Mouse (Mus musculus) urinary bladder, postnatal 14 days (tissue): ENCODE measurements around the gene Ttf2.

ENCODE experiments used
- DNase-seq: peaks from one replicate; pipeline ENCODE4 v3.0.0; 2021; ENCODE audit warnings: low spot score

Ttf2 gene

DNA sequence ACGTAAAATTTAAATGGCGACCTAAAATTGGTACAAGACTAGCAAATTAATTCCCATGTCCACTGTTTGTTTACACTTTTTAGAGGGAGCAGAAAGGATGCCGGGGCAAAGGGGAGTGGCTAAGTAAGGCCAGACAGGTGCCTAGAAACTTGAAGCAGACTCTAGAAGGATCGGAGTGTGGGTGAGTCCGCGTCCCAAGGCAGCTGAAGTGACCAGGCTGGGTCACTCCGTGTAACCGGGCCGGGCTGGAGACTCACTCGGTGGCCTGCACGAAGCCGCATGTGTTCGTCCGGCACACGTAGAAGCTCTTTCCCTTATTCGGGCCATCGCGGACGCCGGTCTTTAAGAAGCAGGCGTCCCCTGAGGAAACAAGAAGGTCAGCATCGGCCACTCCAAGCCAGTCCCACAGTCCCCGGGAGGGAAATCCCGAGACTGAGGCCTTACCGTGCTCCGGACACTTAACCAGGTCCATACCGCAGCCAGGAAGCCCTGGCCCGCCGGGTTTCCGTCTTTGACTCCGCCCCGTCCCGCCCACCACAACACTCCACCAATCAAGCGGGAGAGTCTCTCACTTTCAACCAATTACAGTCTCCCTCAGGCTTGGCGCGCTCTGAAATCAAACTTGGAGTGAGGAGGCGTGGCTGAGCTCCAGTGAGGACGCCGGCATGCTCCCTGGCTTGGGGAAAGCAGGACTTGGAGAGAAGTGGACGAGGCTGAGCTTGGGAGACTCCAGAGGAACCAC is at the start of gene Ttf2:
Ttf2 (minus strand) TSS at position 488 of the 742 bp plus-strand sequence.
- peak; percentile 93 for DNase-seq

DNA sequence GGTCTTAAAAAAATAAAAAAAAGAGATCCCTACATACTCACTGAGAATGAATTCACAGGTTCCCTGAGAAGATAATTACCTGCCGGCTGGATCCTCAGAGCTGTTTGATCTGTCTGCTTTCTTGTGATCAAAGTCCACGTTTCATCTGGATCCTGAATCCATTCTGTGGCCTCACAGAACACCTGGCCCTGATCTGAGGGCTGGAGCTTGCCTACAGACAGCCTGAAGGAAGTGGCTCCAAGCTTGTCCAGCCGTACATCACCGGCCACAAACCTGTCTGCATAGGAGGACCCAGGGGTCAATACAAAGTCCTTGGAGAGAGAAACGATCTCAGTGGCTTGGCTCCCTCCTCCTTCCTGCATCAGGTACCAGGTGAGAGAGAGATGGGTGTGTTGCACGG is 49.0 kb upstream of the Ttf2 start:
- DNase-seq, result no peak

DNA sequence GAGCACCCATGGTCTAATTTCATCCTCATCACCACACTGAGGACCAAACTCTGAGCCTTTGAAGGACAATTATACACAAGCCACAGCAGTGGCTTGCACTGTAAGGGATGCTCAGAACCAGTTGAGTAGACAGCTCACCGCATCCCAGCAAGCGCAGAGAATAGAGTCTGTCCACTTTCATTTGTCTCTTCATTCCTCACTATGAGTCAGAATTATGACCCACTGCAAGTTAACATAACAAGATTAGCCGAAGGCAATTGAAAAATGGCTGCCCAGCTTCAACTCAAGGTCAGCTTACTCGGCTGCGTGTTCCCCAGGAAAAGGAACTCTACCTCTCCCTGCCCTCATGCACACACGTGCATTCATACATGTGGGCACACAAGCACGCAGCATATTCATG is 46.6 kb upstream of the Ttf2 start:
- DNase-seq, result no peak

GRCm38 (mm10) chr3:101015254-101015653 is 45.8 kb upstream of the Ttf2 start:
- no peak for DNase-seq

DNA sequence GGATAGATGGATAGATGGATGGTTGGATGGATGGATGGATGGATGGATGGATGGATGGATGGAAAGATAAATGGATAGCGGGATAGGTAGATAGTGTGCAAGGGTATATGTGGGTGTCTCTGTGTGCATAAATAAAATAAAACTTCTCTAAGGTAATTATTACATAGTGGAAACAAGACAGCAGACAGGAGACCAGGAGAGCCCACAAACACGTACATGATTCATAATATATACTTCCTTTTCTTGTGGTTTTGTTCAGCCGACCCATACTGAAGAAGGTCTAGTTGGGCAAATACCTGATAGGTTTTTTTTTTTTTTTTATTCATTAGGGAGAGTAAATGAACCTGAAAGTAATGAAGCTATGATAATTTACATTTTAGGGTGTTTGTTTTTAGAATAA is 44.1 kb upstream of the Ttf2 start:
- no peak for DNase-seq

GRCm38 (mm10) chr3:101013005-101013404 is 43.5 kb upstream of the Ttf2 start:
- DNase-seq, result no peak

- no peak for DNase-seq
Measured at GRCm38 (mm10) chr3:101012597-101012996, 43.1 kb upstream of the Ttf2 start.

DNA sequence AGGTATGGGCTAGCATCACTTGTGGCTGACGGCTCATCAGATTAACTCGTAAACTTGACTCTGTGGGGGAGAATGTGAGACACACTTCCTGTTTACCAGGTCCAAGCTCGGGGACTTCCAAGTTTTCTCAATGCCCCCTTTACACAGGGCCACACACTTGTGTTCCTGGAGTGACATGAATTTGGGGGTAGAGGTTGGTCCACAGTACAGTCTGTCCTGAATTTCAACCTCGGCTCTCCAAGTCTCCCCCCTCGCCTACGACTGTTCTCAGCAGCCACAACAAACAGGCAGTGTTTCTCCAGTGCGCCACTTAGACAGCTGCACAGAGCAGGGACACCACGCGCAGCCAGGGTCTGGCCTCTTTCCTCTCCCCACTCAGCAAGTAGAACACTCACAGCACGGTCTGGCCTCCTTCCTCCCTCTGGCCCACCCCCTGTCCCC is 42.7 kb upstream of the Ttf2 start:
- no peak for DNase-seq

DNA sequence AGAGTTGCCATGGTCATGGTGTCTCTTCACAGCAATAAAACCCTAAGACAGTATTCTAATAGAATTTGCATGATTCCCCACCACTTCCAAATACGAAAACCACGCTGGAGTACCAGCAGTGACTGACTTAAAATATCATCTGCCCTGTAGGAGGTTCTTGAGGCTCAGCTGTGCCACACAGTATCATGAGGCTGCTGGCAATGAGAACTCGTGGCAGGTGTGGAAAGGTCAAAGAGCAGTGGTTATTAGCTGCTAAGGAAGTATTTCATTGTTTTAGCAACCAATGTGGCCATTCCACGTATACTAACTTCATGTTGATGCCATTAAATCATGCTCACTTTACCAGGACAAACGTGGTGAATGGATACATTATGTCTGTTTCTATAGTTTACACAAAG is 41.7 kb upstream of the Ttf2 start:
- no peak for DNase-seq

DNA sequence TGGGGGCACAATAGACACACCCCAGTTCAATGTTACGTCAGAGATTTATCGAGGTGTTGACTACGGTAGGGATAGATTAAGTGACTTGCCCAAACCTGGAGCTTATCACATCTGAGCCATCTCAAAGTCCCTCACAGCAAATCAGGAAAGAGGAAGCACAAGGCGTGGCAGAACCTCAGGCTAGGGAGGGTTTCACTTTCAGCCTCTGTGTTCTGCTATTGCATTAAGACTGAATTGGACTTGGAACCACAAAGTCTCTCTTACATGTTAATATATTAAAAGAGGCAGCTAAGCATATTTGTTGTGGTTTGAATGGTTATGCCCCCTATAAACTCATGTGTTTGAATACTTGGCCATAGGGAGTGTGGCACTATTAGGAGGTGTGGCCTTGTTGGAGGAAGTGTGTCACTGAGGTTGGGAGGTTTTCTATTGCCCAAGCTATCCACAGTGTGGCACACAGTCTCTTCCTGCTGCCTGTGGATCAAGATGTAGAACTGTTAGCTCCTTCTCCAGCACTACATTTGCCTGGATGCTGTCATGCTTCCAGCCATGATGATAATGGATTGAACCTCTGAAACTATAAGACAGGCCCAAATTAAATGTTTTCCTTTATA is 41.2 kb upstream of the Ttf2 start:
- DNase-seq, result peak; percentile 28

- no peak for DNase-seq
Measured at GRCm38 (mm10) chr3:101007112-101007782, 37.8 kb upstream of the Ttf2 start.

DNA sequence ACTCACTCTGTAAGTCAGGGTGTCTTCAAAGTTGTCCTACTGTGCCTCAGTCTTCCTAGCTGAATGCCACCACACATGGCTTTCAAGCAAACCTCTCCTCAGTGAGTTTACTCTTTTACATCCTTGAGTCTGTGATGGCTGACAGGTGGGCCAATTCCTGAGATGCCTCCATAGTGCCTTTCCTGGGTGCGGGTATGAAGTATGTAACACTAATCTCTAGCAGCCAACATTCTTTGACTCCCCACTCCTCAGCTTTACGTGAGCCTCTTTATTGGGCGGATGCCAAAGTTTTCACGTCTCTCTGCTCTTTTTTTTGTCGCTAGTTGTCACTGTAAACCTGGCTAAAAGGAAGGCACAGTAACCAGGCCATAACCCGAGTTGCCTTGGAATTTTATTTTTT is 35.9 kb upstream of the Ttf2 start:
- no peak for DNase-seq

GRCm38 (mm10) chr3:101003575-101004356 is 34.3 kb upstream of the Ttf2 start:
- DNase-seq, result no peak

DNA sequence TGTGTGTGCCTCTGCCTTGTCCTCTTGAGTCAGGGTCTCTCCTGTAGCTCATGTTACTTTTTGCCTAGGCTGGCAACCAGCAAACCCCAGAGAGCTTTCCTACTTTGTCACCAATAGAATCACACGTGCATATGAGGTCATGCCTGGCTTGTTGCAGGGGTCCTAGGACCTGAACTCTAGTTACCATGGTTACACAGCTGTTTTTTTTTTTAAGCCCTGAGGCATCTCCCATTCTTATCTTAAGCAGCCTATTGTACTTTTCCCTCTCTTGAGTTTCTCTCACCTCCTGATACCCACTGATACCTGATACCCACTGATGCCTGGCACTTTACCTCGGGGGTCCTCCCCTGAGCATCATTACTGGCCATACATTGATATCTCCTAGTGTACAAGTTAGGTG is 30.3 kb upstream of the Ttf2 start:
- DNase-seq, result no peak

- DNase-seq, result peak; percentile 82
Measured at GRCm38 (mm10) chr3:100998904-100999340, 29.5 kb upstream of the Ttf2 start.

DNA sequence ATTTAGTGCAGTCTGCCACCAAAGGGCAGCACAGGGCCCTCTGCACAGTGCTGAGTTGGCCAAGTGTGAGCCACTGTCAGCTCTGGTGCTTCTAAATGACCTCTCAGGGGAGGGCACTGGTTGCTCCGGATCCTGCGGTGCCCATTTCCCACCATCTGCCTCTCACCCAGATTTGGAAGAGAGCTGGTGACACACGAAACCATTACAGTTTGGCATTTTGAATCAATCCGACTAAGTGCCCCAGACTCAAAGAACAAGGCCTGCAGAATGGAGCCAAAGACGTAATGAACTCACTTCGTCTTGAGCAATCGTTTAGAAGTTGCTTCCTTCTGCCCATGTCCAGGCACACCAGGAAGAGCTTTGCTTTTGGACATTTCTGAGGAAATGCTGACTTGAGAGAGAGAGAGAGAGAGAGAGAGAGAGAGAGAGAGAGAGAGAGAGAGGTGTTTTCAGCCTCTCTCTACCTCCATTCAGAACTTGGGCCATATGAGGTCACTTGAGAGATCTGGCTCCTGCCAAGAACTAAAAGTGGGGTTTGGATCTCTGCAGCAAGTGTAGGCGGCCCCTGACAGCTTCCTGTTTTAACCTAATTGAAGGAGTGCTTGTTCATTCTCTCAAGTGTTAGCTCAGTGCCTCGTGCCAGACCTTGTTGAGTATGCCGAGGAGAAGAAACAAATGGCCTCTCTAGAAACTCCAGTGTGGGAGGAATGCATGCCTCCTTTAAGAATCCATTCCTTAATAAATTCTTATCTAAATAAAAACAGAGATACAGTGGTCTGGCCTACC is 28.5 kb upstream of the Ttf2 start:
- peak; percentile 17 for DNase-seq

DNA sequence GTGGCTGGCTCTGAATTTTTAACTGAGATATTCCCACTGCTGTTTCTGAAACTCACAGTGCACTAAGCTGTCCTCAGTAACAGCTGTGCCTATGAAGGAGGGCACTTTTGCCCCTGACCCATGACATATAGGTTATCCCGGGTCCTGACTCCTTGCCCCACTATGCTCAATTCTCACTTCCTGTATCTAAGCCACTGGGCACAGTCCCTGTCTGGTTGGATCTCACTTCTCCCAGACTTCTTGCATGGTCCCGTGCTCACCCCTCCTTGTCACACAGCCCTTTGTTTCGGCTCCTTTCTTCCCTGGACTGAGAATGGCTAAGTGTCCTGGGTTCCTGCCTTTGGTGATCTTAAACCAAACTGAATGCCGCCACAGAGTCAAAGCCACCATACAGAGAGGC is 24.8 kb upstream of the Ttf2 start:
- DNase-seq, result no peak

DNA sequence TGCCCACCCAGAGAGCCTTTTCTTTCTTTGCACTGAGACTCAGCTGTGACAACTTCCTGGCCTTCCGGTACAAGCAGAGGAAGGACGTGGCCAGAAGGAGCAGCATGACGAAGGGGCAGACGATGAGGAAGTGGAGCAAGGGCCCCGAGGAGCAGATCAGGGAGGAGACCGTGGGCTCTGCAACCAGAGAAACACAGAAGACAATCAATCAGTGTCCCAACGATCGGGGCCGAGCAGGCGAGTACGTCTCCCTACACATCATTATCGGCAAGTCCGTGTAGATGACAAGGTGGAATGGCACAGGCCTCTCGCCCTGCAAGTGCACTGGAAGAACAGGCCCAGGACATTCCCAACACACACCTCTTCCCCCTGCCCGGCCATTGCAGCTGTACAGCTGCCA is 24.3 kb upstream of the Ttf2 start:
- no peak for DNase-seq

- peak; percentile 31 for DNase-seq
Measured at GRCm38 (mm10) chr3:100993158-100993557, 23.7 kb upstream of the Ttf2 start.

- no peak for DNase-seq
Measured at GRCm38 (mm10) chr3:100990231-100990630, 20.8 kb upstream of the Ttf2 start.

DNA sequence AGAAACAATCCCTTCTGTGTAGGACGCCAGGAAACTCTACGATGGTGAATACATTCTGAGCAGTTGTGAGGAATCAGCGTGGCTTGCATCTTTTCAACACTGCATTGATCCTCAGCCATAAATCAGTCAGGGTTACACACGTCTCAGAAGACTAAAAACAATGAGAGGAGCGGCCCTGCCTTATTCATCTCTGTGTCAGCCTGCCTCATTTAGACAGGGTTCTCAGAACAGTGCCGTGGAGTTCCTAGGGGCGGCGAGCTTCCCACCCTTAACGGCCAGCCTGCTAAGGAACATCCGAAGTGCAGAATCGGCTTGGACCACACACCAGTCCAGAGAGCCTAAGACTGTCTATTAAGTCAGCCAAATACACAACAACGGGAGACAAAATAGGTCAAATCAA is 20.0 kb upstream of the Ttf2 start:
- DNase-seq, result no peak

- DNase-seq, result no peak
Measured at GRCm38 (mm10) chr3:100979290-100979689, 9.8 kb upstream of the Ttf2 start.
